ENCODE assay signal across 8 mouse cellular contexts in genomic region chr16:4552829-4553550, GRCm38 (mm10). TPM values are rescaled to one million over a fixed set of nuclear protein-coding genes. Genes with fewer than 3 reads are reported as not detected.
A peak's percentile ranks its signal among the peaks of the same experiment; 100 is the strongest.
DNase-seq lines count a peak whose midpoint lies in the region; ATAC-seq lines count a peak whose summit lies in the region.

No protein-coding gene starts in this region.

- H3K4me3 ChIP-seq in embryonic facial prominence, embryonic 11.5 days (ENCODE audit: low read depth, low read length), result no peak overlapping the region
- H3K4me3 ChIP-seq in megakaryocyte, embryonic 14.5 days (replicated peaks), result peak overlapping the region; percentile 89

- H3K4me1 ChIP-seq in embryonic facial prominence, embryonic 11.5 days (ENCODE audit: control insufficient read depth, insufficient read depth, low read length), result peaks cover 16% of the 10 kb centered on the region
- H3K4me1 ChIP-seq in megakaryocyte, embryonic 14.5 days, result peaks cover 87% of the 10 kb centered on the region

- DNase-seq in ovary, postnatal 14 days (ENCODE audit: low spot score), result peak; percentile 29
- DNase-seq in ovary, postnatal 10 days (ENCODE audit: low spot score), result no peak
- peak; percentile 90 for DNase-seq in embryonic facial prominence, embryonic 11.5 days (ENCODE audit: low spot score)
- peak; percentile 43 for DNase-seq in heart, postnatal 14 days
- DNase-seq in thymus, postnatal 10 days (ENCODE audit: low spot score in 2 of 2), result no peak
- DNase-seq in ovary, postnatal 36 days (ENCODE audit: low spot score), result no peak
- DNase-seq in kidney, postnatal 14 days, result no peak

- peak overlapping the region; percentile 87 for H3K27ac ChIP-seq in embryonic facial prominence, embryonic 11.5 days (replicated peaks; ENCODE audit: low read depth, low read length)

- peak; percentile 73 for ATAC-seq in embryonic facial prominence, embryonic 11.5 days (replicated peaks; ENCODE audit: insufficient number of reproducible peaks, low FRiP score, low TSS enrichment, low read depth)

- H3K9me3 ChIP-seq in embryonic facial prominence, embryonic 11.5 days (replicated peaks; ENCODE audit: control insufficient read depth, low read length), result no peaks in the 10 kb centered on the region
- no peaks in the 10 kb centered on the region for H3K9me3 ChIP-seq in megakaryocyte, embryonic 14.5 days

- H3K36me3 ChIP-seq in embryonic facial prominence, embryonic 11.5 days (replicated peaks; ENCODE audit: control insufficient read depth, insufficient read depth, low read depth, low read length), result peaks cover 8% of the 10 kb centered on the region
- H3K36me3 ChIP-seq in megakaryocyte, embryonic 14.5 days (replicated peaks; ENCODE audit: low read length), result peaks cover 56% of the 10 kb centered on the region

- WGBS in embryonic facial prominence, embryonic 11.5 days, result 16% methylated on average over 6 of the region's 6 CpGs

- H3K27me3 ChIP-seq in embryonic facial prominence, embryonic 11.5 days (ENCODE audit: control insufficient read depth, insufficient read depth, low read length), result no peaks in the 10 kb centered on the region
- no peaks in the 10 kb centered on the region for H3K27me3 ChIP-seq in megakaryocyte, embryonic 14.5 days (replicated peaks)

- H3K4me2 ChIP-seq in embryonic facial prominence, embryonic 11.5 days (ENCODE audit: low read depth, low read length), result peak overlapping the region; percentile 23

- peak overlapping the region; percentile 32 for H3K9ac ChIP-seq in embryonic facial prominence, embryonic 11.5 days (replicated peaks; ENCODE audit: low read length)

- intact Hi-C loops in heart, postnatal 14 days (cut with DNase I), result loop anchor here (5.0 kb wide), 1 partner anchor 114 kb away; no protein-coding TSS in a partner anchor

RNA-seq across cellular contexts. Expression of gene Tfap4, which starts 6.7 kb away (rescaled TPM):
- 27.2 and 28.6 TPM in 2 replicates for polyA plus RNA-seq in embryonic facial prominence, embryonic 11.5 days (2014; fragmentation: Nextera tagmentation; extraction: Ambion mirVana)
- total RNA-seq in heart, postnatal 14 days (2021), result 1 to 10 TPM; 3.0 to 3.1 TPM
- polyA plus RNA-seq in megakaryocyte, embryonic 14.5 days (2012; ENCODE audit: insufficient read depth, low replicate concordance), result 27.6 and 46.2 TPM in 2 replicates

RNA-seq across cellular contexts. Expression of gene Srl, which starts 11.4 kb away (rescaled TPM):
- polyA plus RNA-seq in embryonic facial prominence, embryonic 11.5 days (2014; fragmentation: Nextera tagmentation; extraction: Ambion mirVana), result 26.6 and 32.7 TPM in 2 replicates
- 1,000 to 10,000 TPM; 1,039 to 1,112 TPM for total RNA-seq in heart, postnatal 14 days (2021)
- polyA plus RNA-seq in megakaryocyte, embryonic 14.5 days (2012; ENCODE audit: insufficient read depth, low replicate concordance), result 0.03 TPM in 1 of 2 replicates, not detected in the other

RNA-seq across cellular contexts. Expression of gene Glis2, which starts 41.5 kb away (rescaled TPM):
- polyA plus RNA-seq in embryonic facial prominence, embryonic 11.5 days (2014; fragmentation: Nextera tagmentation; extraction: Ambion mirVana), result 19.9 and 21.2 TPM in 2 replicates
- total RNA-seq in heart, postnatal 14 days (2021), result 10 to 100 TPM; 20.8 to 23.0 TPM
- 0.62 and 2.0 TPM in 2 replicates for polyA plus RNA-seq in megakaryocyte, embryonic 14.5 days (2012; ENCODE audit: insufficient read depth, low replicate concordance)

Comparison
In these comparisons a context has a peak if more than half of its experiments do, and no peak if none do; other contexts are left out.
1. DNase-seq: peak in ovary, postnatal 14 days (single experiment), embryonic facial prominence, embryonic 11.5 days (single experiment) and heart, postnatal 14 days (2 of 2); none in ovary, postnatal 10 days (single experiment), thymus, postnatal 10 days (0 of 2), ovary, postnatal 36 days (single experiment) and kidney, postnatal 14 days (single experiment).
2. RNA of gene Srl, which starts 11.4 kb away (polyA plus RNA-seq): 26.6 to 32.7 TPM in embryonic facial prominence, embryonic 11.5 days; 0.03 TPM in megakaryocyte, embryonic 14.5 days; every median in the first group is over 10 times any median in the second.